Mouse (Mus musculus) ES-Bruce4 (cell line): Measurements from ENCODE around the gene Ctnnd2. TPM values are rescaled to one million over a fixed set of nuclear protein-coding genes. Genes with fewer than 3 reads are reported as not detected.

Source experiments
- H3K27ac ChIP-seq: 2 replicates; pipeline ENCODE4 v1.5.1; 2012; ENCODE audit warnings: low read length, inconsistent platforms; ENCODE audit not compliant: insufficient read depth
- H3K27me3 ChIP-seq: 2 replicates; pipeline ENCODE4 v1.6.1; 2012; ENCODE audit warnings: mild to moderate bottlenecking, low read length, inconsistent platforms; ENCODE audit not compliant: control insufficient read depth, poor library complexity, insufficient read depth, severe bottlenecking
- H3K36me3 ChIP-seq: 2 replicates; pipeline ENCODE4 v1.6.1; 2012; ENCODE audit warnings: inconsistent platforms, mild to moderate bottlenecking, low read length, moderate library complexity; ENCODE audit not compliant: control insufficient read depth, poor library complexity, insufficient read depth, severe bottlenecking
- H3K4me1 ChIP-seq: one replicate; pipeline ENCODE4 v1.8.1; 2011; ENCODE audit warnings: low read length; ENCODE audit not compliant: control insufficient read depth, insufficient read depth
- H3K4me3 ChIP-seq: 2 replicates; pipeline ENCODE4 v1.5.1; 2011; ENCODE audit warnings: low read depth, mild to moderate bottlenecking, low read length
- H3K9ac ChIP-seq: 2 replicates; pipeline ENCODE4 v1.6.1; 2012; ENCODE audit warnings: low read depth, mild to moderate bottlenecking, inconsistent platforms; ENCODE audit not compliant: poor library complexity, severe bottlenecking
- H3K9me3 ChIP-seq: replicated peaks from 2 replicates; pipeline ENCODE4 v1.6.1; 2012; ENCODE audit warnings: mild to moderate bottlenecking, low read length, inconsistent platforms; ENCODE audit not compliant: control insufficient read depth, poor library complexity, insufficient read depth, severe bottlenecking
- CTCF ChIP-seq: IDR thresholded peaks from one replicate; pipeline ENCODE4 v1.8.1; 2011; ENCODE audit warnings: low read depth, low read length
- EP300 ChIP-seq: IDR thresholded peaks from 2 replicates; pipeline ENCODE4 v1.6.1; 2011; ENCODE audit warnings: low read depth, low read length; ENCODE audit not compliant: insufficient read depth
- POLR2A ChIP-seq: IDR thresholded peaks from one replicate; pipeline ENCODE4 v1.8.1; 2011; ENCODE audit warnings: low read length; ENCODE audit not compliant: insufficient read depth
- polyA plus RNA-seq: library from polyadenylated mRNA; stranded (reverse); fragments of >200 nt; gene quantifications from 2 replicates; pipeline ENCODE4 v1.2.4, GENCODE M21; 2011; ENCODE audit warnings: low read depth; ENCODE audit not compliant: missing spikeins, insufficient read depth, insufficient read length

Gene Ctnnd2
- polyA plus RNA-seq, 1 experiment: 2.4 TPM

- Histone ChIP-seq H3K9ac (no peak overlapping the region), H3K27ac (no peak overlapping the region), H3K4me3 (no peak overlapping the region), H3K4me1 (no peaks in the 10 kb centered on the region), H3K27me3 (no peaks in the 10 kb centered on the region), H3K36me3 (no peaks in the 10 kb centered on the region), H3K9me3 (no peaks in the 10 kb centered on the region)
- TF ChIP-seq CTCF (no peak), POLR2A (no peak), EP300 (no peak)
These were observed 286.3 kb downstream of the Ctnnd2 start for GRCm38 (mm10) chr15:30458671-30459070.

DNA sequence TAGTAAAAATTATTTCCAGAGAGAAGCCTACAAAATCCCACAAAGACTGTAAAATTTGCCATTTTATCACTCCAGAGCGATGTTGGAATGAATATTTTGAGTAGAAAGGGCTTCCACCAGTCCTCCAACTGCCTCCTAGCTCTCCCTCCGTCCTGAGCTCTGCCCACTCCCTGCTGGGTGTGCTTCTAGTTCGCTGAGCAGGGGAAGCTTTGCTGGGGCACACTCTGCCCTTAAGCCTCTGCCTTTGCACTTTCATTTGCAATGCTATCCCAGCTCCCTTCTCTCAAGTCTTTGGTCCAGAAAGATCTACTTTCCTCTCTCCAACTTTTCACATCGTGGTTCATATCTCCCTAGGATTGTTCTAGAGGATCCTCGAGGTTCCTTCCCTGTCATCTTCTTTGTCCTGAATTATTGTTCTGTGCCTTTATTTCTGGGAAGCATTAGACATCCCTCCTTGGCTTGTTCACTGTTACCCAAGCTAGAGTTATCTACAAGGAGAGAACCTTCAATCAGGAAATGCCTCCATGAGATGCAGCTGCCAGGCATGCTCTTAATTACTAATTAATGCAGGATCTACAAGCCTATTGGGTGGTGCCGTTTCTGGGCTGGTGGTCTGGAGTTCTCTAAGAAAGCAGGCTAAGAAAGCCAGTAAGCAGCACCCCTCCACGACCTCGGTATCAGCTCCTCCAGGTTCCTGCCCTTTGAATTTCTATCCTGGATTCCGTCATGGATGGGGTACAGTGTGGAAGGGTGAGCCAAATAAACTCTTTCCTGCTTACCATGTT, 288.1 kb downstream of the Ctnnd2 start:
- Histone ChIP-seq H3K4me3 (no peak overlapping the region), H3K4me1 (no peaks in the 10 kb centered on the region), H3K27ac (no peak overlapping the region)

GRCm38 (mm10) chr15:30462804-30463423, 290.5 kb downstream of the Ctnnd2 start:
- no peak overlapping the region for H3K9ac ChIP-seq
- no peaks in the 10 kb centered on the region; the same call in 1 of the 2 replicates for H3K27me3 ChIP-seq
- no peak for TF ChIP-seq EP300
- no peak for TF ChIP-seq CTCF
- TF ChIP-seq POLR2A: no peak
- no peaks in the 10 kb centered on the region for H3K36me3 ChIP-seq
- H3K27ac ChIP-seq: no peak overlapping the region
- no peak overlapping the region for H3K4me3 ChIP-seq
- no peaks in the 10 kb centered on the region for H3K4me1 ChIP-seq
- no peaks in the 10 kb centered on the region for H3K9me3 ChIP-seq

More for the DNA sequence above, 288.1 kb downstream of the Ctnnd2 start:
- Histone ChIP-seq H3K27me3 (no peaks in the 10 kb centered on the region), H3K9me3 (no peaks in the 10 kb centered on the region), H3K36me3 (no peaks in the 10 kb centered on the region), H3K9ac (no peak overlapping the region)
- no peak for TF ChIP-seq POLR2A
- TF ChIP-seq EP300: no peak
- no peak for TF ChIP-seq CTCF

GRCm38 (mm10) chr15:30463471-30464047, 291.2 kb downstream of the Ctnnd2 start:
- no peaks in the 10 kb centered on the region for H3K36me3 ChIP-seq
- H3K4me3 ChIP-seq: no peak overlapping the region
- H3K9me3 ChIP-seq: no peaks in the 10 kb centered on the region
- TF ChIP-seq CTCF (no peak), POLR2A (no peak), EP300 (no peak)
- H3K27ac ChIP-seq: no peak overlapping the region
- no peaks in the 10 kb centered on the region; the same call in 1 of the 2 replicates for H3K27me3 ChIP-seq
- no peak overlapping the region for H3K9ac ChIP-seq
- no peaks in the 10 kb centered on the region for H3K4me1 ChIP-seq

DNA sequence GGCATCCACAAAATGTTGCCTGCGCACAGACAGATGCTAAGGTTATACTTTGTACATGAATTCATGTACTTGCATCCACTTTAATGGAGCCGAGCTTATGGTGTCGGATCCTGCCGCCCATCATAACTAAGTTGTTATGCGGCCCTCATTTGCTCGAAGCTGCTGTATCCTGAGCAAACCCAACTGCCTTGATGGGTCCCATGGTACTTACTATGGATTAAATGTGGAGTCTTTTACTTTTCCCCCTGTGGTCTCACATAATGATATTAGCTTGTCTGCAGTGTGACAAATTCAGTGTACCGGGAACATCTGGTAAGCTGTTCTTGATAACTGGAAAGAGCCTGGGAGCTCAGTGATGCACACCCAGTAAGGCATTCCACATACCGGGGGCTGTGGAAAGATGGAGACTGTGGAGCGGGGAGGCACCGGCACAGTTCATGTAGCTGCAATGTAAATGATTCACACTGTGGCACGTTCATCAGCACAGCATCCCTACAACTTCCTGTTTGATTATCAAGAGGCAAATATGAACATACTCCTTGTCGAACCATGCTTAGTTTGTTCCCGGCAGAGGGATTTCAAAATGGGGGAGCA, 294.7 kb downstream of the Ctnnd2 start:
- TF ChIP-seq CTCF (no peak), POLR2A (no peak), EP300 (no peak)
- no peak overlapping the region for H3K4me3 ChIP-seq
- H3K9ac ChIP-seq: no peak overlapping the region
- no peaks in the 10 kb centered on the region for H3K9me3 ChIP-seq
- H3K4me1 ChIP-seq: no peaks in the 10 kb centered on the region
- H3K27me3 ChIP-seq: no peaks in the 10 kb centered on the region; the same call in 1 of the 2 replicates
- no peaks in the 10 kb centered on the region for H3K36me3 ChIP-seq
- H3K27ac ChIP-seq: no peak overlapping the region

- H3K4me3 ChIP-seq: no peak overlapping the region
- TF ChIP-seq EP300 (no peak), CTCF (no peak)
These were observed 296.4 kb downstream of the Ctnnd2 start for GRCm38 (mm10) chr15:30468773-30469172.

More at GRCm38 (mm10) chr15:30468773-30469172, 296.4 kb downstream of the Ctnnd2 start:
- no peaks in the 10 kb centered on the region for H3K9me3 ChIP-seq
- no peaks in the 10 kb centered on the region; the same call in 1 of the 2 replicates for H3K36me3 ChIP-seq
- H3K27ac ChIP-seq: no peak overlapping the region
- no peaks in the 10 kb centered on the region for H3K4me1 ChIP-seq
- no peak overlapping the region for H3K9ac ChIP-seq
- H3K27me3 ChIP-seq: no peaks in the 10 kb centered on the region; the same call in 1 of the 2 replicates
